Mouse (Mus musculus) stomach, postnatal 0 days (tissue): ENCODE data around the gene Hist2h4.
A peak's percentile ranks its signal among the peaks of the same experiment; 100 is the strongest.

Experiments
- CTCF ChIP-seq: IDR thresholded peaks from 2 replicates; pipeline ENCODE4 v1.5.1; 2016; ENCODE audit warnings: antibody characterized with exemption, low read depth, mild to moderate bottlenecking, moderate library complexity
- EP300 ChIP-seq: optimal IDR thresholded peaks from 2 replicates; pipeline ENCODE3; 2016; ENCODE audit warnings: antibody characterized with exemption

DNA sequence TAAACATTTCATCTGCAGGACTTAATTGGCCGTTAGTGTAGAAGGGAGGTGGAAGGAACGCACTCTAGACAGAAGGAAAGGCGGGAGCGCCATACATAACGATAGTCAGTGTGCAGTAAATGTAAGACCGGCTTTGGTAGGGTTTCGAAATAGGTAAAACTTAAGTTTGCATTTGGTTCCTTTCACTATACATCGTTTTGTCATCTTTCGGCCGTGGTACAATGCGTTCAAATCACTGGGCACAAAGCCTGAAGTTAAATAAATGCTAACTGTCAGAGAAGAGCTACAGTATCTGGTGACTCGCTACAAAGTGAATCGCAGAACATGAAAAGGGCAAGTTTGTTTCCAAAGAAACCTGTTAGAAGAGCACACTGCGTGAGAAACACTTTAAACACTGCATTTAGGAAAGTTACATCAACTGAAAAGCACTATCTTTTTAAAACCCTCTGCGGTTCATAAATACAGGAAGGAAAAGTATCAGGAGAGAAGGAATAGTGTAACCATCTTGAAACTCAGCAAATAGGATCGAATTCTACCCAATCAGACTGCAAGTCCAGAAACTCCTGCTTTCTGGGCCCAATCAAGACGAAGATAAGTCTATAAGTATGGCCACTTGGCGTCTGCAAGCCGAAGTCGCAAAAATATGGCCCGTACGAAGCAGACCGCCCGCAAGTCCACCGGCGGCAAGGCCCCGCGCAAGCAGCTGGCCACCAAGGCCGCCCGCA is 5.1 kb upstream of the Hist2h4 start, which contains the start of gene Hist2h3b:
- TF ChIP-seq CTCF (0 out of 2 replicates have a peak, but pooled peaks have one; percentile 4), EP300 (no peak)
